Mouse (Mus musculus) spleen, postnatal 4 days (tissue): ENCODE measurements at regions not wholly inside any gene's neighbourhood (a gene's known extent, or its start where the extent isn't known, plus 50 kb on each side); places are given as distances from the start of the nearest gene placed in this dataset.

Experiments used
- DNase-seq, 2 experiments: peaks; one replicate each; pipeline ENCODE4 v3.0.0; 2022; ENCODE audit warnings: low spot score in 2 of 2

GRCm38 (mm10) chr7:133234326-133234725 is 110.2 kb upstream of the Ctbp2 start:
- no peak for DNase-seq

GRCm38 (mm10) chr7:133232889-133233441 is 108.8 kb upstream of the Ctbp2 start:
- no peak for DNase-seq

- no peak for DNase-seq
Measured at GRCm38 (mm10) chr7:133230806-133231205, 106.7 kb upstream of the Ctbp2 start.

- DNase-seq = no peak
Measured at GRCm38 (mm10) chr7:133223948-133224652, 99.9 kb upstream of the Ctbp2 start.

GRCm38 (mm10) chr7:133212328-133212727 is 88.2 kb upstream of the Ctbp2 start:
- no peak for DNase-seq

- DNase-seq = no peak
Measured at GRCm38 (mm10) chr7:133205704-133206103, 81.5 kb upstream of the Ctbp2 start.

- DNase-seq = no peak
Measured at GRCm38 (mm10) chr7:133204485-133204884, 80.3 kb upstream of the Ctbp2 start.

- no peak for DNase-seq
Measured at GRCm38 (mm10) chr7:133203933-133204332, 79.8 kb upstream of the Ctbp2 start.

GRCm38 (mm10) chr7:133202092-133202880 is 78.1 kb upstream of the Ctbp2 start:
- DNase-seq = no peak

- DNase-seq = no peak
Measured at GRCm38 (mm10) chr7:133199046-133199445, 74.9 kb upstream of the Ctbp2 start.

GRCm38 (mm10) chr7:133189880-133190462 is 65.8 kb upstream of the Ctbp2 start:
- no peak for DNase-seq

- DNase-seq = peak in 1 of 2 experiments; percentile 16
Measured at GRCm38 (mm10) chr7:133185931-133186601, 61.9 kb upstream of the Ctbp2 start.

GRCm38 (mm10) chr7:133184905-133185594 is 60.9 kb upstream of the Ctbp2 start:
- DNase-seq = no peak

GRCm38 (mm10) chr7:133181388-133181787 is 57.2 kb upstream of the Ctbp2 start:
- DNase-seq = no peak

GRCm38 (mm10) chr7:133177179-133177575 is 53.0 kb upstream of the Ctbp2 start:
- no peak for DNase-seq

GRCm38 (mm10) chr7:133176256-133177178 is 52.4 kb upstream of the Ctbp2 start:
- DNase-seq = no peak
